Mouse (Mus musculus): ENCODE results near the gene Pxdc1. TPM values are rescaled to one million over a fixed set of nuclear protein-coding genes. Genes with fewer than 3 reads are reported as not detected.

The Pxdc1 gene
- polyA plus RNA-seq, 1 experiment from 2014 or later: 4.7 TPM

- H3K36me3 ChIP-seq (ENCODE audit: control insufficient read depth, insufficient read depth, low read length): no peaks in the 10 kb centered on the region
- WGBS: 90% methylated on average over 9 of the region's 9 CpGs
- ATAC-seq (ENCODE audit: low FRiP score): no peak
- no peak for DNase-seq (ENCODE audit: low spot score)
- no peak overlapping the region for H3K4me3 ChIP-seq (ENCODE audit: low read depth, low read length)
- H3K9ac ChIP-seq (ENCODE audit: low read depth, low read length): no peak overlapping the region
- H3K27ac ChIP-seq (ENCODE audit: low read depth, low read length): no peak overlapping the region
- H3K27me3 ChIP-seq (ENCODE audit: control insufficient read depth, insufficient read depth, low read length): no peaks in the 10 kb centered on the region
- no peaks in the 10 kb centered on the region for H3K9me3 ChIP-seq (ENCODE audit: control insufficient read depth, low read length)
- no peak overlapping the region for H3K4me2 ChIP-seq (replicated peaks; ENCODE audit: low read depth, low read length)
- no peaks in the 10 kb centered on the region for H3K4me1 ChIP-seq (replicated peaks; ENCODE audit: control insufficient read depth, insufficient read depth, low read length)
These were observed 30.0 kb upstream of the Pxdc1 start for GRCm38 (mm10) chr13:34683270-34683669.

- 57% methylated on average over 5 of the region's 5 CpGs for whole genome bisulfite sequencing
- Histone ChIP-seq H3K4me1 (replicated peaks; ENCODE audit: control insufficient read depth, insufficient read depth, low read length) (no peaks in the 10 kb centered on the region; the same call in 1 of the 2 replicates), H3K4me3 (ENCODE audit: low read depth, low read length) (no peak overlapping the region), H3K9ac (ENCODE audit: low read depth, low read length) (no peak overlapping the region), H3K27me3 (ENCODE audit: control insufficient read depth, insufficient read depth, low read length) (no peaks in the 10 kb centered on the region), H3K4me2 (replicated peaks; ENCODE audit: low read depth, low read length) (no peak overlapping the region), H3K27ac (ENCODE audit: low read depth, low read length) (no peak overlapping the region), H3K36me3 (ENCODE audit: control insufficient read depth, insufficient read depth, low read length) (no peaks in the 10 kb centered on the region), H3K9me3 (ENCODE audit: control insufficient read depth, low read length) (no peaks in the 10 kb centered on the region)
- no peak for DNase-seq (ENCODE audit: low spot score)
- ATAC-seq (ENCODE audit: low FRiP score): no peak
These were observed 23.2 kb upstream of the Pxdc1 start for GRCm38 (mm10) chr13:34676507-34676906.

GRCm38 (mm10) chr13:34675847-34676383 is 22.6 kb upstream of the Pxdc1 start:
- H3K4me1 ChIP-seq (replicated peaks; ENCODE audit: control insufficient read depth, insufficient read depth, low read length): no peaks in the 10 kb centered on the region; the same call in 1 of the 2 replicates
- no peak overlapping the region for H3K4me3 ChIP-seq (ENCODE audit: low read depth, low read length)
- H3K27ac ChIP-seq (ENCODE audit: low read depth, low read length): 0 out of 2 replicates have a peak overlapping the region, but pooled peaks have one; percentile 39
- no peaks in the 10 kb centered on the region for H3K36me3 ChIP-seq (ENCODE audit: control insufficient read depth, insufficient read depth, low read length)
- peak; percentile 50 for DNase-seq (ENCODE audit: low spot score)
- H3K27me3 ChIP-seq (ENCODE audit: control insufficient read depth, insufficient read depth, low read length): no peaks in the 10 kb centered on the region
- peak; percentile 59; the same call in 1 of the 2 replicates for ATAC-seq (ENCODE audit: low FRiP score)
- 45% methylated on average over 7 of the region's 7 CpGs for WGBS
- H3K9ac ChIP-seq (ENCODE audit: low read depth, low read length): no peak overlapping the region
- no peak overlapping the region for H3K4me2 ChIP-seq (replicated peaks; ENCODE audit: low read depth, low read length)
- H3K9me3 ChIP-seq (ENCODE audit: control insufficient read depth, low read length): no peaks in the 10 kb centered on the region

- Histone ChIP-seq H3K27ac (ENCODE audit: low read depth, low read length) (no peak overlapping the region), H3K4me2 (replicated peaks; ENCODE audit: low read depth, low read length) (no peak overlapping the region), H3K4me3 (ENCODE audit: low read depth, low read length) (no peak overlapping the region), H3K9ac (ENCODE audit: low read depth, low read length) (no peak overlapping the region), H3K4me1 (replicated peaks; ENCODE audit: control insufficient read depth, insufficient read depth, low read length) (peaks cover 2% of the 10 kb centered on the region; the same call in 1 of the 2 replicates), H3K36me3 (ENCODE audit: control insufficient read depth, insufficient read depth, low read length) (no peaks in the 10 kb centered on the region), H3K27me3 (ENCODE audit: control insufficient read depth, insufficient read depth, low read length) (no peaks in the 10 kb centered on the region), H3K9me3 (ENCODE audit: control insufficient read depth, low read length) (no peaks in the 10 kb centered on the region)
- no peak for DNase-seq (ENCODE audit: low spot score)
- no peak for ATAC-seq (ENCODE audit: low FRiP score)
- WGBS: 92% methylated on average over 5 of the region's 5 CpGs
These were observed 20.1 kb upstream of the Pxdc1 start for GRCm38 (mm10) chr13:34673354-34673753.

GRCm38 (mm10) chr13:34669919-34670865 is 16.9 kb upstream of the Pxdc1 start:
- no peak for ATAC-seq (ENCODE audit: low FRiP score)
- no peak overlapping the region for H3K4me3 ChIP-seq (ENCODE audit: low read depth, low read length)
- H3K9ac ChIP-seq (ENCODE audit: low read depth, low read length): no peak overlapping the region
- H3K4me1 ChIP-seq (replicated peaks; ENCODE audit: control insufficient read depth, insufficient read depth, low read length): peaks cover 2% of the 10 kb centered on the region; the same call in 1 of the 2 replicates
- H3K9me3 ChIP-seq (ENCODE audit: control insufficient read depth, low read length): no peaks in the 10 kb centered on the region
- 61% methylated on average over 16 of the region's 16 CpGs for WGBS
- no peak for DNase-seq (ENCODE audit: low spot score)
- H3K27me3 ChIP-seq (ENCODE audit: control insufficient read depth, insufficient read depth, low read length): no peaks in the 10 kb centered on the region
- H3K4me2 ChIP-seq (replicated peaks; ENCODE audit: low read depth, low read length): no peak overlapping the region
- H3K27ac ChIP-seq (ENCODE audit: low read depth, low read length): no peak overlapping the region
- no peaks in the 10 kb centered on the region for H3K36me3 ChIP-seq (ENCODE audit: control insufficient read depth, insufficient read depth, low read length)

GRCm38 (mm10) chr13:34667197-34667596 is 13.9 kb upstream of the Pxdc1 start:
- H3K27ac ChIP-seq (ENCODE audit: low read depth, low read length): no peak overlapping the region
- no peaks in the 10 kb centered on the region for H3K27me3 ChIP-seq (ENCODE audit: control insufficient read depth, insufficient read depth, low read length)
- no peak overlapping the region for H3K9ac ChIP-seq (ENCODE audit: low read depth, low read length)
- DNase-seq (ENCODE audit: low spot score): no peak
- no peak overlapping the region for H3K4me2 ChIP-seq (replicated peaks; ENCODE audit: low read depth, low read length)
- H3K4me1 ChIP-seq (replicated peaks; ENCODE audit: control insufficient read depth, insufficient read depth, low read length): peaks cover 2% of the 10 kb centered on the region; the same call in 1 of the 2 replicates
- no peak for ATAC-seq (ENCODE audit: low FRiP score)
- WGBS: 86% methylated on average over 8 of the region's 8 CpGs
- no peaks in the 10 kb centered on the region for H3K9me3 ChIP-seq (ENCODE audit: control insufficient read depth, low read length)
- H3K36me3 ChIP-seq (ENCODE audit: control insufficient read depth, insufficient read depth, low read length): no peaks in the 10 kb centered on the region
- no peak overlapping the region for H3K4me3 ChIP-seq (ENCODE audit: low read depth, low read length)

- H3K27ac ChIP-seq (ENCODE audit: low read depth, low read length): no peak overlapping the region
- no peaks in the 10 kb centered on the region for H3K36me3 ChIP-seq (ENCODE audit: control insufficient read depth, insufficient read depth, low read length)
- peaks cover under 1% of the 10 kb centered on the region; the same call in 1 of the 2 replicates for H3K4me1 ChIP-seq (replicated peaks; ENCODE audit: control insufficient read depth, insufficient read depth, low read length)
- WGBS: 81% methylated on average over 4 of the region's 4 CpGs
- no peaks in the 10 kb centered on the region for H3K9me3 ChIP-seq (ENCODE audit: control insufficient read depth, low read length)
- no peak for DNase-seq (ENCODE audit: low spot score)
- H3K4me3 ChIP-seq (ENCODE audit: low read depth, low read length): no peak overlapping the region
- H3K9ac ChIP-seq (ENCODE audit: low read depth, low read length): no peak overlapping the region
- H3K27me3 ChIP-seq (ENCODE audit: control insufficient read depth, insufficient read depth, low read length): no peaks in the 10 kb centered on the region
- H3K4me2 ChIP-seq (replicated peaks; ENCODE audit: low read depth, low read length): no peak overlapping the region
- no peak for ATAC-seq (ENCODE audit: low FRiP score)
These were observed 11.8 kb upstream of the Pxdc1 start for GRCm38 (mm10) chr13:34665074-34665473.

- Histone ChIP-seq H3K27me3 (ENCODE audit: control insufficient read depth, insufficient read depth, low read length) (no peaks in the 10 kb centered on the region), H3K9me3 (ENCODE audit: control insufficient read depth, low read length) (no peaks in the 10 kb centered on the region), H3K4me2 (replicated peaks; ENCODE audit: low read depth, low read length) (no peak overlapping the region), H3K27ac (ENCODE audit: low read depth, low read length) (no peak overlapping the region), H3K9ac (ENCODE audit: low read depth, low read length) (no peak overlapping the region), H3K4me1 (replicated peaks; ENCODE audit: control insufficient read depth, insufficient read depth, low read length) (no peaks in the 10 kb centered on the region), H3K4me3 (ENCODE audit: low read depth, low read length) (no peak overlapping the region), H3K36me3 (ENCODE audit: control insufficient read depth, insufficient read depth, low read length) (no peaks in the 10 kb centered on the region)
- no peak for ATAC-seq (ENCODE audit: low FRiP score)
- no peak for DNase-seq (ENCODE audit: low spot score)
- WGBS: 89% methylated on average over 6 of the region's 6 CpGs
These were observed 10.5 kb upstream of the Pxdc1 start for GRCm38 (mm10) chr13:34663762-34664161.
